Mouse (Mus musculus): ENCODE measurements around the gene Trim43c.
A peak's percentile ranks its signal among the peaks of the same experiment; 100 is the strongest.
"Not testable (repeated sequence)": the region's sequence is repeated elsewhere in the genome, so short reads cannot be mapped to it uniquely, and the experiment has no call there.

Trim43c gene

DNA sequence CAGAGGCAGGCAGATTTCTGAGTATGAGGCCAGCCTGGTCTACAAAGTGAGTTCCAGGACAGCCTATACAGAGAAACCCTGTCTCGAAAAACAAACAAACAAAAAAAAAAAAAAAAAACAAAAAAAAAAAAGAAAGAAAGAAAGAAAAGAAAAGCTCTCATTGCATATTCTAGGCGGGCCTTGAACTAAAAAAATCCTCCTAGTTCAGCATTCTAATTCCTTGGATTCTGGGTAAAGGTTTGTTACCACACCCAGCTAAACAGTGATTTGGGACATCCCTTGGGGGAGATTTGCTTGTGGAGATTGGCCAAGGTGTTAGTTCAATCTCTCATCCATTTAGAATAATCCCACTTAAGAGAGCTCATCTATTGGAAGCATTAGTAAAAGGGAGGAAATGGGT, at the start of gene Trim43c:
Gene Trim43c (plus strand): TSS at position 301 of the 400 bp plus-strand sequence.
- not testable (repeated sequence) for DNase-seq (ENCODE audit: low read depth, low spot score)

DNA sequence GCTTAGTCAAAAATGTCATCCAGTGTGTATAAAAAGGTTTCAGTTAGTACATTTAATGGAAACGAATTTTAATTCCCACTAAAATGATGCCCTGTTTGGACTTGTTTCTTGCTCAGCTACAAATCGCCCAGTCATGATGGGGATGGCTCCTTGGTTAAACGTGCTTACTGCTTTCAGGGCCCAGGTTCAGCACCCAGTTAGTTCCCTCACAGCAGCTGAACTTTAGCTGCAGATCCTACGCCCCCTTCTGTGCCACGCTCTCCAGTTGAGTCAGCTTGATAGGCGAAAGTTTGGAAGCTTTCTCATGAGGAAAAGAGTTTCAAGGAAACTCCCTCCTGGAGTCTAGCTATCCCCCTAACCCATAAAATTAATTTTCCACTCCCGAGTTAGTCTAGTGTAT, 14.1 kb downstream of the Trim43c start:
- not testable (repeated sequence) for DNase-seq (ENCODE audit: low read depth, low spot score)

DNA sequence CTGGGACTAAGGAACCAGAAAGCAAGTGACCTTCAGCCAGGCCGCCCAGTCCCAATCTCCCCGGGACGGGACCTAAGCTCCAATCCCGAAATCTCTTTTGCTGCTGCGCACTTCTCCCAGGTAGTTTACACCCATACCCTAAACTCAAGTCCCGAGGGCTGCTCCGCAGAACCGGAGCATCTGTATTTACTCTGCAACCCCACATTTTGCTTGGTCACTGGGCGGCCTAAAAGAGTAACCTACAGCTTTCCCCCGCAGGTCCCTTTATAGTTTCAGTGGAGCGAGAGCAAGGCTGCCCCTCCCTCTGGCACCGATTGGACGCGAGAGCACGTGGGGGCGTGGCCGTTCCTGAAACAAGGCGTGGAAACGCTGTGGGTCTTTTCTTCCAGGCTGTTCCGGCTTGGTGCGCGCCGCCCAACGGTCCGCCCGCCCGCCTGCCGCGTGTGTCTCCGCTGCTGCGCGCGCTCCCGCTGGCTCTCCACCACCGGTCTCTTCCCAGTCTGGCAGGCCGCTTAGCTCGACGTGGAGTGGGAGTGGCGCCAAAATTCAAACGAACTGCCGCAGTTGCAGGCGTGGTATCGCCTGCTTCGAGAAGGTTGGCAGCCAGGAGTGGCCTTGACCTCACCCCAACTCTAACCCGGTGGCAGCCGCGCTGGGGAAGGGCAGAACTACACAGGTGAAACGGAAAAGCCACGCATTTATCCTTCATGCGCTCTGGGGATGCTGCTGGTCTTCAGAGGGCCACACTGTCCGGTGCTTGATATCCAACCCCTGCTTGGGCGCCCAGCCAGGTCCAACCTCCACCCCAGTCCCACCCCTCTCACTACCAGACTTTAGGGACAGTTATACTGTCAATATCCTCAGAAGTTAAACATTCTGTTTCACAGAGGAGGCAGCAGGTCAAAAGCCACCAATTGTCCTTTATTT, 19.9 kb downstream of the Trim43c start:
- DNase-seq (ENCODE audit: low read depth, low spot score), result peak; percentile 80

All from skeletal muscle tissue, adult 2 months (tissue).